Mouse (Mus musculus) adrenal gland, postnatal 25 days (tissue): Measurements from ENCODE around the gene Dcaf11. TPM values are rescaled to one million over a fixed set of nuclear protein-coding genes. Genes with fewer than 3 reads are reported as not detected.

Experiments
- DNase-seq: peaks from one replicate; pipeline ENCODE4 v3.0.0; 2021; ENCODE audit warnings: mixed read lengths
- total RNA-seq: library from RNA; stranded (reverse); gene quantifications from 2 replicates; pipeline ENCODE4 v1.2.3, GENCODE M21; 2021

Dcaf11 gene
- total RNA-seq, 1 experiment from 2014 or later, result 160 TPM

GRCm38 (mm10) chr14:55584702-55585565 lies 25.1 kb downstream of the Dcaf11 start, which contains the start of gene Emc9:
Gene Emc9, minus strand, starts transcription at chr14:55585302.
- peak; percentile 89 for DNase-seq

- DNase-seq, result no peak
Measured at GRCm38 (mm10) chr14:55585566-55585960, 25.8 kb downstream of the Dcaf11 start.

GRCm38 (mm10) chr14:55586149-55586548 lies 26.3 kb downstream of the Dcaf11 start:
- DNase-seq, result no peak

- DNase-seq, result no peak
Measured at GRCm38 (mm10) chr14:55589271-55589670, 29.5 kb downstream of the Dcaf11 start.

GRCm38 (mm10) chr14:55589771-55590448 lies 30.1 kb downstream of the Dcaf11 start:
- no peak for DNase-seq

- DNase-seq, result peak; percentile 90
Measured at GRCm38 (mm10) chr14:55590748-55591330, 31.0 kb downstream of the Dcaf11 start, which contains the start of gene Psme2. Gene Psme2, minus strand, starts transcription at chr14:55591113.

GRCm38 (mm10) chr14:55591331-55591891 lies 31.6 kb downstream of the Dcaf11 start, which contains the start of gene Rnf31:
Gene Rnf31, plus strand, starts transcription at chr14:55591708.
- peak; percentile 92 for DNase-seq

- DNase-seq, result no peak
Measured at GRCm38 (mm10) chr14:55592226-55592625, 32.4 kb downstream of the Dcaf11 start.

GRCm38 (mm10) chr14:55596036-55596690 lies 36.4 kb downstream of the Dcaf11 start:
- DNase-seq, result no peak

GRCm38 (mm10) chr14:55598521-55599390 lies 39.0 kb downstream of the Dcaf11 start:
- no peak for DNase-seq

- DNase-seq, result no peak
Measured at GRCm38 (mm10) chr14:55603271-55603632, 43.4 kb downstream of the Dcaf11 start, which contains the start of gene Irf9. Gene Irf9, plus strand, starts transcription at chr14:55603571.

- peak; percentile 86 for DNase-seq
Measured at GRCm38 (mm10) chr14:55603633-55604576, 44.1 kb downstream of the Dcaf11 start.

GRCm38 (mm10) chr14:55604823-55605222 lies 45.0 kb downstream of the Dcaf11 start:
- DNase-seq, result no peak

GRCm38 (mm10) chr14:55605743-55606459 lies 46.1 kb downstream of the Dcaf11 start:
- DNase-seq, result no peak

- DNase-seq, result no peak
Measured at GRCm38 (mm10) chr14:55608339-55608738, 48.5 kb downstream of the Dcaf11 start.

- DNase-seq, result no peak
Measured at GRCm38 (mm10) chr14:55613346-55613745, 53.5 kb downstream of the Dcaf11 start.

- DNase-seq, result no peak
Measured at GRCm38 (mm10) chr14:55614565-55615178, 54.9 kb downstream of the Dcaf11 start.

GRCm38 (mm10) chr14:55615876-55616275 lies 56.1 kb downstream of the Dcaf11 start:
- DNase-seq, result no peak

GRCm38 (mm10) chr14:55616844-55617243 lies 57.0 kb downstream of the Dcaf11 start:
- DNase-seq, result no peak
